Mouse (Mus musculus): ENCODE measurements at regions not wholly inside any gene's neighbourhood (a gene's known extent, or its start where the extent isn't known, plus 50 kb on each side); places are given as distances from the start of the nearest gene placed in this dataset.
A peak's percentile ranks its signal among the peaks of the same experiment; 100 is the strongest.
"Not testable (repeated sequence)": the region's sequence is repeated elsewhere in the genome, so short reads cannot be mapped to it uniquely, and the experiment has no call there.

DNA sequence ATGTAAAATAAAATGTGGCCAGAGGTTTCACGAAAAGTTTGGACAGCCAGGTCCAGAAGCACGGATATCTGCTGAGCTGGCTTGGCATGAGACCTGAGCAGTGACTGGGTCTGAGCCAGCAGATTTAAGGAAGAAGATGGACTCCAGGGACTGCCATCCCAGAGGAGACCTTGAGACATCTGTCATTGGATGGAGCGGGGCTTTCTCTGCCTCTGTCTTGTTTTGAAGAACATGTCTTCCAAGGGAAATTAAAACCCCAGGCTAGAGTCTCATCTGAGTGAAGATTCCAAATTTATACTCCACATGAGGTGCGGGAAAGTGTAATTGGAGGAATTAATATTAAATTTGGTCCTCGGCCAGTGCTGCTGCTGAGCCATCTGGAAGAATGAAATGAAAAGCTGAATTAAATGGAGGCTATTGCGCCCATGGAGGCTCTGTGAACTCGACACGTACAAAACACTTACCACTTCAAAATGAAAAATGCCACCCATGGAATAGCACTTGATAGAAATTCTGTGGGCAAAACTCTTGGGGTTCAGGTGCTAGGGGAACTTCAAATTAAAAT, 129.8 kb upstream of the Adcy2 start:
- no peak for DNase-seq (ENCODE audit: low spot score)

DNA sequence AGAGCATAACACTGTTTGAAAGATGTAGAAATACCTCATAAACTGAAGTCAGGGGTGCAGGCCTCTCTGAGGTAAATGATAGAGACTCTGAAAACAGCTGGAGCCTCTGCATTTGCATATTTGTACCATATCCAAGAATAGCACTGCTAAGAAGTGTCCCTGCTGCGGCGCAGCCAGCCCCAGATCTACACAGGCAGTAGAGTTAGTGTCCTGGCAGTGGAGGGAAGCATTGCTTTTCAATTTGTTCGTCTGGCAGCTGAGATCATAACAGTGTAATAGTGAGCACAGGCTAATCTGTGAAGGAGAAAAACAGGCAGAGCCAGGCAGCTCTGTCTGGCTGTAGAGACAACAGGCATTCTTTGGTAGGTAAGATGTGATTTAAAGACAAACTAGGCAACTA, 128.2 kb upstream of the Adcy2 start:
- DNase-seq (ENCODE audit: low spot score) = no peak

DNA sequence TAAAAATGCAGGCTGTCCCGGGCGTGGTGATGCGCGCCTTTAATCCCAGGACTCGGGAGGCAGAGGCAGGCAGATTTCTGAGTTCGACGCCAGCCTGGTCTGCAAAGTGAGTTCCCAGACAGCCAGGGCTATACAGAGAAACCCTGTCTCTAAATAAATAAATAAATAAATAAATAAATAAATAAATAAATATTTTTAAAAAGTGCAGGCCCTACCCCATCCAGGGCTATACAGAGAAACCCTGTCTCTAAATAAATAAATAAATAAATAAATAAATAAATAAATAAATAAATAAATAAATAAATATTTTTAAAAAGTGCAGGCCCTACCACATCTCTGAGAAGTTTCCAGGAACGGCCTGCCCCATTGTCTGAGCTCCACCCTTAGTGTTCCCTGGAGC, 119.4 kb upstream of the Adcy2 start:
- not testable (repeated sequence) for DNase-seq (ENCODE audit: low spot score)

- DNase-seq (ENCODE audit: low spot score) = no peak
Measured at GRCm38 (mm10) chr13:69109168-69109567, 109.8 kb upstream of the Adcy2 start.

DNA sequence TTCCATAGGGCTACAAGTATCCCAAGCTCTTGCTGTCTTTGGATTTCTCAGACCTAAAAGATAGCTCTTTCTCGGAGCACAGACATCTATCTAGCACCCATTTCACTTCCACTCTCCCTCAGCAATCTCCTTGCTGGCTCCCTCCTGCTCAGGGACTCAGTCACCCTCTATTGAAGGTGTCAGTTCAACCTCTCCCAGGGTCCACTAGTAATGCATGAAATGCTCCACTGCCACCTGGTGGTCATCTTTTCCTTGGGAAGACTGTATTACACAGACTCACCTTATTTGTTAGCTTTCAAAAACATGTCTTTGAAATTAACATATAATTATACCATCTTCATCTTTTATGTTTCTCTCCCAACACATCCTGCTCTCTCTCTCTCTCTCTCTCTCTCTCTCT, 87.3 kb upstream of the Adcy2 start:
- peak; percentile 56 for DNase-seq (ENCODE audit: low spot score)

GRCm38 (mm10) chr13:69070336-69070735, 71.0 kb upstream of the Adcy2 start:
- no peak for DNase-seq (ENCODE audit: low spot score)

GRCm38 (mm10) chr13:69069817-69070216, 70.5 kb upstream of the Adcy2 start:
- DNase-seq (ENCODE audit: low spot score) = no peak

DNA sequence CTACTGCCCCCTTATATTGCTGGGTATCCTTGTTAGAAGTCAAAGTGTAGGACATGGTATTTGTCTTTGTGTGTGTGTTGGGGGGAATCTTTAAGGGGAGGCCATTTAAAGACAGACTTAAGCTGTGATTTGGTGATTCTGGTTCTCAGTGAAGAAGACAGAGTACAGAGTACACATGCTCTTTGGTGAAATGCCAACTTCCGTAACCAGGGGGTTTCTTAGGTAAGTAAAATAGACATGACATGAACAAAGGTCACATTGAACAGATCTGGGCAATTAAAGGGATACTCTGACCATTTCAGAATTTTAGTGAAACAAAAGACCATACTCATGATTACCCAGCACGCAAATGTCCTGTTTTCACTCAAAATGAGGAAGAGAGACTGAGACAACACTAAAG, 67.3 kb upstream of the Adcy2 start:
- DNase-seq (ENCODE audit: low spot score) = no peak

DNA sequence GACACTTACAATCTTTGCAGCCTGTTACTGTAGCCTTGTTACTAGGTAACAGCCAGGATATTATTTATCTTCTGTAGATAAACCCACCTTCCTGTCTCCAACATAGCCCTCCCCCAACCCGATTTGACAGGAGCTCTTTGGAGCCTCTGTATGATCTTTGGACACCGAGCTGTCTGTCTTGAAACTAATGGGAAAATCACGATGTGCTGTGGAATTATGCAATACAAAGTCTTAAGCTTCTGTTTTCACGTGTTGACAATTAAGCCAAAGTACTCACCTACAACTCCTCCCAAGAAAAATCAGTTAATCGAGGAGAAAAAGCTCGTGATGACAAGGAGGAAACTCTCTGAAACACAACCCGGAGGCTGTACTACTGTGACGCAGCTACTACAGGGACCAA, 65.9 kb upstream of the Adcy2 start:
- no peak for DNase-seq (ENCODE audit: low spot score)

- DNase-seq (ENCODE audit: low spot score) = no peak
Measured at GRCm38 (mm10) chr13:69062692-69063233, 63.4 kb upstream of the Adcy2 start.

DNA sequence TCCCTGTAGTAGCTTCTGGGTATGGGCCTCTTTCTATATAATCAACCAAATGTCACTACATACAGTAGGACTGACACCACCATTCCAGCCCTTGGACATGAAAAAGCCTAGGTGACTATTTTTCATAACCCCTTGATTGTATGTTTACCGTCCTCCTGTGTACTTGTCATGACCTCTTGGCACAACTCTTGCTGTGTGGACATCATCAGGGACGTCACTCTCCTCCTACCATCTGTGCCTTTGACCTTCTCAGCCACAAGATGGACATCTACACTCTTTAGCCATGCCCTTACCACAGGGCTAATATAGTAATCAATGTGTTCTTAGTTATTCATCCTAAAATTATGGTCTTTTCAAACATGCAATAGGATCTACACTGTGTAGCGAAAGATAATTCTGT, 62.1 kb upstream of the Adcy2 start:
- no peak for DNase-seq (ENCODE audit: low spot score)
